Mouse (Mus musculus): Measurements from ENCODE around the gene Btaf1.

GRCm38 (mm10) chr19:37014173-37014939 lies 88.5 kb downstream of the Btaf1 start:
- TF ChIP-seq CTCF (IDR thresholded peaks at IDR 0.05; ENCODE audit: borderline replicate concordance, insufficient read depth, low read depth, low read length), result no peak
- no peak for TF ChIP-seq POLR2A (IDR thresholded peaks at IDR 0.05; ENCODE audit: borderline replicate concordance, insufficient read depth, low read length)
